Mouse (Mus musculus) heart, embryonic 12.5 days (tissue): Measurements from ENCODE around the gene Tnnc2. TPM values are rescaled to one million over a fixed set of nuclear protein-coding genes. Genes with fewer than 3 reads are reported as not detected.

Experiments used
- ATAC-seq: fragments of 200-750 bp; cut with Nextera tagmentation; 2 replicates; pipeline ENCODE4 v1.8.0; 2017; ENCODE audit warnings: moderate TSS enrichment, moderate library complexity; ENCODE audit not compliant: insufficient number of reproducible peaks, low FRiP score
- H3K27ac ChIP-seq: fragments of 300-500 bp; sonication (generic); 2 replicates; pipeline ENCODE4 v1.5.1; 2016; ENCODE audit warnings: mild to moderate bottlenecking, moderate library complexity; ENCODE audit not compliant: poor library complexity, severe bottlenecking
- H3K27me3 ChIP-seq: fragments of 300-500 bp; sonication (generic); replicated peaks from 2 replicates; pipeline ENCODE4 v1.6.1; 2016; ENCODE audit warnings: mild to moderate bottlenecking, moderate library complexity
- H3K36me3 ChIP-seq: fragments of 300-500 bp; sonication (generic); 2 replicates; pipeline ENCODE4 v1.6.1; 2016; ENCODE audit warnings: mild to moderate bottlenecking, moderate library complexity
- H3K4me1 ChIP-seq: fragments of 300-500 bp; sonication (generic); replicated peaks from 2 replicates; pipeline ENCODE4 v1.6.1; 2016; ENCODE audit warnings: mild to moderate bottlenecking
- H3K4me2 ChIP-seq: fragments of 300-500 bp; sonication (generic); 2 replicates; pipeline ENCODE4 v1.6.1; 2016; ENCODE audit warnings: mild to moderate bottlenecking, moderate library complexity
- H3K4me3 ChIP-seq: fragments of 300-500 bp; sonication (generic); 2 replicates; pipeline ENCODE4 v1.5.1; 2016; ENCODE audit warnings: mild to moderate bottlenecking
- H3K9ac ChIP-seq: fragments of 300-500 bp; sonication (generic); 2 replicates; pipeline ENCODE4 v1.6.1; 2016; ENCODE audit warnings: mild to moderate bottlenecking, moderate library complexity
- H3K9me3 ChIP-seq: fragments of 300-500 bp; sonication (generic); replicated peaks from 2 replicates; pipeline ENCODE4 v1.6.1; 2016; ENCODE audit warnings: mild to moderate bottlenecking, moderate library complexity
- WGBS: fragments of 180-500 bp; shearing (Covaris S2); methylation state at CpG from one replicate; pipeline ENCODE4 v1.1.7; 2016; 5-methylcytosine and 5-hydroxymethylcytosine counted together
- polyA plus RNA-seq: library from polyadenylated mRNA; unstranded; fragments of >200 nt; fragmentation: Nextera tagmentation; extraction: Ambion mirVana; gene quantifications from 2 replicates; pipeline ENCODE4 v1.2.1, GENCODE M21; 2016

The Tnnc2 gene
- 0.36 and 1.6 TPM in 2 replicates for polyA plus RNA-seq

DNA sequence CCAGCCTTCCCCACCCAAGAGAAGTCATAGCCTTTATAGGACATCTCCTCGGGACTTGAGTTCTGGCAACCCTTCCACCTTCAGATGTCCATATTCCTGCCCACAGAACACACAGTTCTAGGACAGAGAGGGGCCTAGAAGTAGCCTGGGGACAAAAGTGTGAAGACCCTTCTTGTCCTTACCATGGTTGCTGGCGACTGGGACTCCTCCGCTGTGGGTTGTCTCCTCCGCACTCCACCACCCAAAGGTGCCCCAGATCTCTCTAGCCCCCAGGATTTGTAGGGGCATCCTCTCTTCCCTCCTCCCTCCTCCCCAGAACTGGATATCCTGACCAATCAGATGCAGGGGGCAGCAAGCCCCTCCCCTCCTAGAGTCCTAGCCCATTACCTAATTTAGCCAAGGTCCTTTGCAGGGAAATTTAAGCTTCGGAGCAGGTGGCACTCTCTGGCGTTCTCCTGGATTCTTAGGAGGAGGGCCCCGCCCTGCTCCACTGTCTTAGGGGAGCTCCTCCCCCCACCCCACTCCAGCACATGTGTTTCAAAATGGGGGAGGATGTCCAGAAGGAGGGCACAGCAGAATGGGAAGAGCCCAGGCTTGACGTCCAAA lies at the start of gene Tnnc2:
Gene Tnnc2 (minus strand): TSS at position 487 of the 606 bp plus-strand sequence.
- Histone ChIP-seq H3K9ac (no peak within 1 kb of the TSS), H3K36me3 (no peaks in the 10 kb centered on the region), H3K27me3 (peaks cover 13% of the 10 kb centered on the region; the same call in 1 of the 2 replicates), H3K4me2 (no peak within 1 kb of the TSS), H3K9me3 (no peaks in the 10 kb centered on the region; the same call in 1 of the 2 replicates), H3K4me3 (no peak within 1 kb of the TSS), H3K4me1 (peaks cover 1% of the 10 kb centered on the region), H3K27ac (no peak within 1 kb of the TSS)
- ATAC-seq: no peak
- 65% methylated on average over 8 of the region's 8 CpGs for WGBS

DNA sequence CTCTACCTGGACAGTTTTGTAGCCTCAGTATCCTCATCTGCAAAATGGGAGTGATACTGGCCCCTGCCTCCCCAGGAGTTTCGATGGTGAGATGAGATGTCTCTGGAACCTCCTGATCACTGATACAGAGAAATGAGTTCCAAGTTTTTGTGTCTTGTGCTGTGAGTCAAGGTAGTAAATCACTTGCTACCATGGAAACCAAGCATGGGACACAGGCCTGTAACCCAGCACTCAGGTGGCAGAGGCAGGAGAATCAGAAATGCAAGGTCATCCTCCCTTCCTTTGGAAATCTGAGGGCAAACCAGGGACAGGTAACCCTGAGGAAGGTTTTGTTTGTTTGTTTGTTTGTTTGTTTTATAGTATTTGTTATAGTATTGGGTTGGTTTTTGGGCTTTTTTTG lies 49.3 kb upstream of the Tnnc2 start:
- Histone ChIP-seq H3K4me3 (no peak overlapping the region), H3K9ac (no peak overlapping the region), H3K36me3 (peaks cover 49% of the 10 kb centered on the region), H3K27ac (no peak overlapping the region), H3K9me3 (no peaks in the 10 kb centered on the region), H3K27me3 (no peaks in the 10 kb centered on the region), H3K4me2 (no peak overlapping the region), H3K4me1 (peaks cover 18% of the 10 kb centered on the region)
- ATAC-seq: no peak
- 91% methylated on average over 1 of the region's 1 CpGs for WGBS

DNA sequence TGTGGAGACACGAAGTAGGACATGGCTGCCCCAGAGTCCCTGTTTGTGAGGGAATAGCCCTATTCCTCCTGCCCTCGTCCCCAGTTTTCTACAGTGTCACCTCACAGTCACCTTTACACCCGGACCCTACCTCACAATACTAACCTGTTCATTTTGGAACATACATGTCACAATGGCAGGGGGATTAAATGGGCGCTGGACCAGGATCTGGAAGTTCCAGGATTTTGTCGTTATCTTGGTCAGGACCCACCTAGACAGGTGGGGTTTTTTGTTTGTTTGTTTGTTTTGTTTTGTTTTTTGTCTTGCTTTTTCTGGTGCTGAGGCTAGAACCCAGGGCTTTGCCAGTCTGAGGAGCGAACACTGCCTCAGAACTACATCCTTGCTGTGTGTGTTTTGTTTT lies 48.7 kb upstream of the Tnnc2 start, which contains the start of gene Spata25:
Gene Spata25 (minus strand): TSS at position 101 of the 400 bp plus-strand sequence.
- ATAC-seq: no peak
- Histone ChIP-seq H3K4me2 (no peak within 1 kb of the TSS), H3K27ac (no peak within 1 kb of the TSS)

DNA sequence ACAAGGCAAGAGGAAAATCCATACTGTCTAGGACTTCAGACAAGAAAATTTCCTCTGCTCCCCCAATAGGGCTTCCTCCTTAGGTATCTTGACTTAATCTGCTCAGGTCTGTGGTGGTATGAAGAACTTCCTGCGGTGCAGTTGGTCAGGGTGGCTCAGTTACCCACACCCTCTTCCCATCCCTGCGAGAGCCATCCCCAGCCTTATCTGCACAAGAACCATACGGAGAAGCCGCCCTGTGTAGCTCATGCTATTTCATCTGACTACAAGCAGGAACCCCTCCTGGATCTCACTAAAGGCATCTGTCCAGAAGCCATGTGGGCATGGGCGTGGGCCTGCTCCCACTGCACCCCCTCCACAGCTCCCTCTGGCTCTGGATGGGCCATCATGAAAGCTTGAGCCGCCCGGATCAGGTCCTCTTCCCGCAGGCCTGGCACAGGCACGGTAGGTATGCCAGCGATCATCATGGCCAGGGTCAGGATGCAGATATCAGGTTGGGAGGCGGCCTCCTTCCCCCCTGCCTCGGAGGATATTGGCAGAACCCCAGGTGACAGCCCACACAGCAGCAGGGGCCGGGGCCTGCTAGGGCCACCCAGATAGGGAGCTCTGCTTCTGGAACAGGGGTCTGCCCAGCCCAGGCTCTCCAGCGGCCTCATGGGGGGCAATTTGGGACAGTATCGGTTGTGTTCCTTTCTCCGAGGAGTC lies 47.5 kb upstream of the Tnnc2 start:
- 85% methylated on average over 16 of the region's 16 CpGs for WGBS
- no peak overlapping the region for H3K4me2 ChIP-seq
- no peak overlapping the region for H3K4me3 ChIP-seq
- H3K27ac ChIP-seq: no peak overlapping the region
- H3K9me3 ChIP-seq: no peaks in the 10 kb centered on the region
- H3K4me1 ChIP-seq: peaks cover 19% of the 10 kb centered on the region
- ATAC-seq: no peak
- no peaks in the 10 kb centered on the region for H3K27me3 ChIP-seq
- H3K9ac ChIP-seq: no peak overlapping the region
- H3K36me3 ChIP-seq: peaks cover 49% of the 10 kb centered on the region

More for the DNA sequence above, 48.7 kb upstream of the Tnnc2 start, which contains the start of gene Spata25:
- no peak within 1 kb of the TSS for H3K9ac ChIP-seq
- 82% methylated on average over 6 of the region's 6 CpGs for WGBS
- H3K36me3 ChIP-seq: peaks cover 49% of the 10 kb centered on the region
- H3K4me1 ChIP-seq: peaks cover 22% of the 10 kb centered on the region
- no peak within 1 kb of the TSS for H3K4me3 ChIP-seq
- H3K27me3 ChIP-seq: no peaks in the 10 kb centered on the region
- H3K9me3 ChIP-seq: no peaks in the 10 kb centered on the region

DNA sequence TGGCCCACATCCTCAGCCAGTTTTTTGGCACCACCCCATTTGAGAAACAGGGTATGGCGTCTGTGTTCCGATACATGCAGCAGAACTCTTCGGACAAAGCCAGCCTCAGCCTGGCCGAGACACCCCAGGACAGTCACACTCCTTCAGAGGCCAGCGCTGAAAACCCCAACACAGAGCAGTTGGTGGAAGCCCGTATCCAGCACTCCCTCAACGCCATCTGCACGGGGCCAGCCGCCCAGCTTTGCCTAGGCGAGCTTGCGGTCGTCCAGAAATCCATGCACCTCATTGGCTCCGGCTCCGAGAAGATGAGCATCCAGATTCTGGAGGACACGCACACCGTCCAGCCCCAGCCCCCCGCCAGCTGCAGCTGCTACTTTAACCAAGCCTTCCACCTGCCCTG lies 45.8 kb upstream of the Tnnc2 start:
- H3K4me1 ChIP-seq: peaks cover 8% of the 10 kb centered on the region
- no peak overlapping the region for H3K4me3 ChIP-seq
- ATAC-seq: no peak
- no peak overlapping the region for H3K9ac ChIP-seq
- peaks cover 63% of the 10 kb centered on the region for H3K36me3 ChIP-seq
- no peak overlapping the region for H3K27ac ChIP-seq
- no peak overlapping the region for H3K4me2 ChIP-seq
- no peaks in the 10 kb centered on the region for H3K27me3 ChIP-seq
- no peaks in the 10 kb centered on the region for H3K9me3 ChIP-seq
- 88% methylated on average over 17 of the region's 17 CpGs for WGBS

DNA sequence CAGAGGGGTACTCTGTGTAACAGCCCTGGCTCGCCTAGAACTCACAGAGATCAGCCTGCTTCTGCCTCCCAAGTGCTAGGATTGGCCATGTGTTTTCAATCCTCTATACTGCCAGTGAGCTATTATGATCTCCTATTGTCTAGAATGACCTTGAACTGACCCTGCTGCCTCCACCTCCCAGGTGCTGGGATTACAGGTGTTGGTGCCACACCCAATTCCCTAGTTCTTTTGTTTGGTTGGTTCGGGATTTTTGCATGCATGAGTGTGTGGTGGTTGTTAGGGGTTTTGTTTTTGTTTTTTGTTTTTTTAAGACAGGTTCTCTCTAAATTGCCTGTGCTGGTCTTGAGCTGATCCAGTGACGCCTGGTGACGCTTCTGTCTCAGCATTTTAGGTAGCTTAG lies 44.2 kb upstream of the Tnnc2 start:
- Histone ChIP-seq H3K9ac (no peak overlapping the region), H3K27ac (no peak overlapping the region), H3K4me3 (no peak overlapping the region), H3K9me3 (no peaks in the 10 kb centered on the region), H3K4me1 (peaks cover 6% of the 10 kb centered on the region), H3K36me3 (peaks cover 64% of the 10 kb centered on the region), H3K27me3 (no peaks in the 10 kb centered on the region), H3K4me2 (peak overlapping the region; percentile 5; the same call in 1 of the 2 replicates)
- ATAC-seq: no peak
- WGBS: 90% methylated on average over 4 of the region's 4 CpGs

DNA sequence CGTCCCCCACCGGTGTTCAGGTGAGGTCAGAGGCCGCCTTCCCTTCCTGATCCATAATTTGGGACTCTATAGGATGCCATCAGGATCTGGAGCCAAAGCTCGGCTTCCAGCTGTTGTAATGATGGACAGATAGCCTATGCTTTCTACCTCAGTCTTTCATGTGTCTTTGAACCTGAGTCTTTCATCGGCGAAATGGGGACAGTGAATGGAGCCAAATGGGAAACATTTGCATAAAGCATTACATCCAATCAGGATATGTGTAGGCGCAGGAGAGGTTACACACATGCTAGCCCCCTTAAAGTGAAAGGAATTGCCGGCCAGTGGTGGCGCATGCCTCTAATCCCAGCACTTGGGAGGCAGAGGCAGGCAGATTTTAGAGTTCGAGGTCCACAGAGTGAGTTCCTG lies 43.4 kb upstream of the Tnnc2 start:
- H3K4me2 ChIP-seq: peak overlapping the region; percentile 73
- peaks cover 56% of the 10 kb centered on the region for H3K36me3 ChIP-seq
- H3K4me3 ChIP-seq: peak overlapping the region; percentile 79
- WGBS: 2% methylated on average over 10 of the region's 10 CpGs
- no peaks in the 10 kb centered on the region for H3K27me3 ChIP-seq
- peak overlapping the region; percentile 67 for H3K27ac ChIP-seq
- no peaks in the 10 kb centered on the region for H3K9me3 ChIP-seq
- peaks cover 6% of the 10 kb centered on the region for H3K4me1 ChIP-seq
- peak; percentile 74 for ATAC-seq
- peak overlapping the region; percentile 83 for H3K9ac ChIP-seq

DNA sequence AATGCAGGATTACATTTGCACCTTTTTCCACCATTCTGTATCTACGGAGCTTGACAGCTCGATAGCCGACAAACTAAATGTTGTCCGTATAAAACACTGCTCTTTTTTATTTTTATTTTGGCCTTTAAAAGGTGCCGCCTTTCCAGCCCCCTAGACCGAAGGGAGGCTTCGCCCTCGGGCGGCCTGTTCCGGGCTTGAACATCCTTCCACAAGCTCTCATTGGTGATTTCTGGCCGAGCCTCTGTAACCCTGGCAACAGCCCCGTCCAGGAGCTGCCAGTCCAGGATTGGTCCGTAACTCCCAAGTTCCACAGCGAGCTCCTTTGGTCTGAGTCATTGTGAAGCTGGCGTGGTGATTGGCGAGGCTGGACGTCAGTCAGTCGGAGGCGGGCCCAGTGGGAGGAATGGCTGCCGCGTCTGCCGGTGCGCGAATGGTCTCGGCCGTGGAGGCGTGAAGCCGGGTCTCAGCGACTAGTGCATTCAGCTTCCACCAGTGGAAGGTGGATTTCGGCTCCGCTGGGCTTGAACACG lies 42.9 kb upstream of the Tnnc2 start, which contains the start of gene Zswim1:
Gene Zswim1 (plus strand): TSS at position 51 of the 530 bp plus-strand sequence.
- H3K9ac ChIP-seq: peak within 1 kb of the TSS; percentile 83
- H3K27me3 ChIP-seq: no peaks in the 10 kb centered on the region
- H3K9me3 ChIP-seq: no peaks in the 10 kb centered on the region
- peaks cover 52% of the 10 kb centered on the region for H3K36me3 ChIP-seq
- H3K4me3 ChIP-seq: peak within 1 kb of the TSS; percentile 79
- H3K4me1 ChIP-seq: peaks cover 11% of the 10 kb centered on the region
- ATAC-seq: peak; percentile 99
- under 1% methylated on average over 32 of the region's 32 CpGs for WGBS
- H3K4me2 ChIP-seq: peak within 1 kb of the TSS; percentile 73
- H3K27ac ChIP-seq: peak within 1 kb of the TSS; percentile 67

DNA sequence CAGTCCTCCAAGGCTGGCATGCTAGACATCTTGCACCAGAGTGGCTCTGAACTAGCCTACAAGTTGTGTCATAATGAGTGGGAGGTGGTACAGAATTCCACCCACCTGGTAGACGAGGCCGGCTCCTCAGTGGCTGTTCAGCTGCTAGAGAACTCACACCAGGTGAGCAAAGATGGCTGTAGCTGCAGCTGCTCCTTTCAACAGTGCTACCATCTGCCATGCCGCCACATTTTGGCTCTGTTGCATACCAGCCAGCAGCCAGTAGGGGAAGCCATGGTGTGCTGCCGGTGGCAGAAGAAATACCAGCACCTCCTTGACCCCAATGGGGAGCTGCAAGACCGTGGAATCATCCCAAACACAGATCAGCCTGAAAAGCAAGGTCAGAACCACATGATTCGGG lies 41.3 kb upstream of the Tnnc2 start:
- no peak for ATAC-seq
- Histone ChIP-seq H3K27me3 (no peaks in the 10 kb centered on the region), H3K36me3 (peaks cover 35% of the 10 kb centered on the region), H3K4me3 (no peak overlapping the region), H3K27ac (no peak overlapping the region), H3K9ac (no peak overlapping the region), H3K4me2 (no peak overlapping the region), H3K4me1 (peaks cover 20% of the 10 kb centered on the region), H3K9me3 (no peaks in the 10 kb centered on the region)
- 84% methylated on average over 6 of the region's 6 CpGs for WGBS

DNA sequence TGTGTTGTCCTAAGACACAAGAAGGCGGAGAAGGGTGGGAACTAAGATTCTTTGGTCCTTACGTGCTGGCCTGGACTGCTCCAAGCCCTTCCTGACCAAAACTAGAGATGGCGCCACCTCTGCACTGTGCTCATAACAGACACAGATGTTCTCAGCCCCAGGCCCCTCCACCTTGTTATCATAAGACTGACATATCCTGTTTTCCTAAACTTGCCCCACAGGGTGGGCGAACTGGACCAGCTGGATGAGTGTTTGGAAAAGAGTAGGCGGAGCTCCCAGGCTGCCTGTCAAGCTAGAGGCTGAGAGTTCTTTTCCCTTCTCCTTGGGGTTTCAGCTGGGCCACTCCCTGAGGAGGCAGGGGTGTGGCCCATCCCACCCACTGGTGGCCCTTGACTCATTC lies 37.9 kb upstream of the Tnnc2 start:
- 60% methylated on average over 5 of the region's 5 CpGs for WGBS
- H3K4me2 ChIP-seq: no peak overlapping the region
- no peaks in the 10 kb centered on the region for H3K27me3 ChIP-seq
- no peak overlapping the region for H3K4me3 ChIP-seq
- H3K36me3 ChIP-seq: peaks cover 27% of the 10 kb centered on the region
- H3K9me3 ChIP-seq: no peaks in the 10 kb centered on the region
- 0 out of 2 replicates have a peak, but pooled peaks have one; percentile 31 for ATAC-seq
- H3K9ac ChIP-seq: no peak overlapping the region
- peak overlapping the region; percentile 22; the same call in 1 of the 2 replicates for H3K27ac ChIP-seq
- peaks cover 20% of the 10 kb centered on the region for H3K4me1 ChIP-seq

DNA sequence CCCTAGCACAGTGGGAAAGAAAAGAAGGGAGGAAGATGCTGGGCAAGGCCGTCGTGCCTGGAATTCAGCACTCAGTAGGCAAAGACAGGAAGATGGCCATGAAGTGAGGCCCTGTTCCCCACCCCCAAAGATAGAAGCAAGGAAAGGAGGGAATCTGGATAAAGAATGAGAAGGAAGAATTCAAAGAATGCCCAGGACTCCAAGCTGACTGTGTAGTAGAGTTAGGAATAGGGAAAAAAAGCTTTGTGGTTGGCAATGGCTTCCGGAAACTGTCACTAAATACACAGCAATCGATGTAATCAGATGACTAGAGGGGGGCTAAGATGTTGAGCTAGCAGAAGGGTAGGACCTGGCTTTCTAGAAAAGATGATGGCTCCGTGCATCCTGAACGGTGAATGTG lies 37.4 kb upstream of the Tnnc2 start:
- WGBS: 51% methylated on average over 6 of the region's 6 CpGs
- Histone ChIP-seq H3K9me3 (no peaks in the 10 kb centered on the region), H3K27me3 (no peaks in the 10 kb centered on the region), H3K9ac (no peak overlapping the region), H3K36me3 (peaks cover 29% of the 10 kb centered on the region), H3K4me2 (no peak overlapping the region), H3K27ac (peak overlapping the region; percentile 22), H3K4me3 (no peak overlapping the region), H3K4me1 (peaks cover 20% of the 10 kb centered on the region)
- ATAC-seq: no peak
